Mouse (Mus musculus): Measurements from ENCODE around the gene Gga2. TPM values are rescaled to one million over a fixed set of nuclear protein-coding genes. Genes with fewer than 3 reads are reported as not detected.
A peak's percentile ranks its signal among the peaks of the same experiment; 100 is the strongest.

Gene Gga2
- polyA plus RNA-seq (2016; fragmentation: Nextera tagmentation; extraction: Ambion mirVana), result 81.9 and 82.4 TPM in 2 replicates

- H3K4me1 ChIP-seq, result peaks cover 29% of the 10 kb centered on the region
- H3K4me3 ChIP-seq, result peak within 1 kb of the TSS; percentile 67
- peak within 1 kb of the TSS; percentile 82 for H3K9ac ChIP-seq
- no peaks in the 10 kb centered on the region for H3K27me3 ChIP-seq (replicated peaks)
- no peaks in the 10 kb centered on the region for H3K9me3 ChIP-seq
- WGBS, result under 1% methylated on average over 50 of the region's 50 CpGs
- peak within 1 kb of the TSS; percentile 73 for H3K4me2 ChIP-seq (replicated peaks)
- no peaks in the 10 kb centered on the region for H3K36me3 ChIP-seq
- ATAC-seq (ENCODE audit: low FRiP score, low read depth), result peak; percentile 87
- H3K27ac ChIP-seq, result peak within 1 kb of the TSS; percentile 89
Measured at GRCm38 (mm10) chr7:122020667-122021354, at the start of gene Gga2. Gene Gga2, minus strand, starts transcription at chr7:122021222.

- 2% methylated on average over 58 of the region's 58 CpGs for WGBS
- Histone ChIP-seq H3K36me3 (peaks cover 25% of the 10 kb centered on the region), H3K27ac (peak overlapping the region; percentile 88), H3K4me3 (peak overlapping the region; percentile 100), H3K9me3 (no peaks in the 10 kb centered on the region), H3K4me1 (peaks cover 19% of the 10 kb centered on the region), H3K4me2 (replicated peaks) (peak overlapping the region; percentile 79), H3K9ac (peak overlapping the region; percentile 97), H3K27me3 (replicated peaks) (no peaks in the 10 kb centered on the region)
- peak; percentile 56 for ATAC-seq (ENCODE audit: low FRiP score, low read depth)
Measured at GRCm38 (mm10) chr7:122067517-122068381, 46.7 kb upstream of the Gga2 start.

DNA sequence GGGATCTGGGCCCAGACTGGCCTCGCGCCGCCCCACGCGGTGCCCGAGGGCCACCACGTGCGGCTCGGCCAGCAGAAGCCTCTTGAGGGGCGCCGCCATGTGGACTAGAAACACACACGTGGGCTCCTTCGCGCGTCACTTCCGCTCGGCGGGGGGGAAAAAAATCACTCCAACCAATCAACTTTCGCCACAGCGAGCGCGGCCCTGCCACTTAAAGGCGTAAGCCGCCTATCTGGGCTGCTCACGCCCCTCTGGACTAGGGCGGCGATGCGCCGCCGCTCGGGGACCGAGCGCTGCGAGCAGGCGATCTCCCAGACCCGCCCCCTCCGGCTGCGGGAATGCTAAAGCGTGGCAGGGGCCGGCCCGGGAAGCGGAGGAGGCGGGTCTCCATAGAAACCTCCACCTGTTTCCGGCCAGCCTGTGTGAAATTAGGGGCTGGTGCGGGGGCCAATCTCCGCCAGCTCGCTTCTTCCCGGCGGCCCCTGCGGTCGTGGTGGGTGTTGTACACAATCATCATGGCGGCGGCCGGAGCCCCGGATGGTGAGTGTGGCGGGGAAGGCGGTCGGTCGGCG is 46.0 kb upstream of the Gga2 start, which contains the start of the genes Ubfd1 and Ears2:
Gene Ubfd1, plus strand, starts transcription at position 231 of the 572 bp plus-strand sequence.
Gene Ears2, minus strand, starts transcription at position 319 of the 572 bp plus-strand sequence.
- ATAC-seq (ENCODE audit: low FRiP score, low read depth), result peak; percentile 98
- no peaks in the 10 kb centered on the region for H3K9me3 ChIP-seq
- H3K9ac ChIP-seq, result peak within 1 kb of the TSS; percentile 97
- no peaks in the 10 kb centered on the region for H3K27me3 ChIP-seq (replicated peaks)
- peaks cover 20% of the 10 kb centered on the region for H3K36me3 ChIP-seq
- H3K4me3 ChIP-seq, result peak within 1 kb of the TSS; percentile 100
- H3K4me1 ChIP-seq, result peaks cover 19% of the 10 kb centered on the region
- under 1% methylated on average over 60 of the region's 60 CpGs for WGBS
- H3K4me2 ChIP-seq (replicated peaks), result peak within 1 kb of the TSS; percentile 79
- H3K27ac ChIP-seq, result peak within 1 kb of the TSS; percentile 88

DNA sequence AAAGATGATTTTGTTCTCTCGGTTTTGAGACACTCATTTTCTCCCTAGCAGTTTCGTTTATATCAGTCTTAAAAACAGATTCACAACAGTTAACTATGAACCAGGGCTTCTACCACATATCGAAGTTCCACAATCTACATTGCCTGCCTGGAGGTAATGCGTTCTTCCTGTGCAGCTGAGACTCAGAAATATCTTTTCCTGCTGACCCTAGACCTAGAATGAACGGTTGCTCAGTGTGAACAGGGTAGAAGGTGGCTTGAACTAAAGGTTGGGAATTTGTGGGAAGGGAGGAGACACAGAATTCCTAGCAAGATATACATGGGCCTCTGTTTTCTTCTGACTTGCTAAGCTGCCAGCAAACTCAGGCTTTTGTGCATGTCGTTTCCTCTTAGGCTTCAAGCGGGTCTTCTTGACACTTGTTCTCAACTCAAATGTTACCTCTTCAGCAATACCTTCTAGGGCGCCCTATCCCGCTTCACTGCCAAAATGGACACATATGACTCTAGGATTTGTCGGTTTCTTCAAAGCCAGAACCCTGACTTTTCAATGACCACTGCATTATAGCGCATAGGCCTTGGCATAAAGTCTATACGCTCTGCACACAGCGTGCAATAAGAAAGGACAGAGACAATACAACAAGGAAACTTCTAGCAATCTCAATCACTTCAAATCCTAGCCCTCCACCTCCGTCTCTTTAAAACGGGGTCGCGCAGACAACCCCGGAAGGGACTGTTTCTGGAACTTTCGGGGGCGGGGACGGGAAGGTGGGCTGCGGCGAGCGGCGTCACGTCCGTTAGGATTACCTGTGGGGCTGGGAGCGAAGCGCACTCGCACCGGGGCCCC is 45.3 kb upstream of the Gga2 start:
- H3K4me1 ChIP-seq, result peaks cover 19% of the 10 kb centered on the region
- peak overlapping the region; percentile 79 for H3K4me2 ChIP-seq (replicated peaks)
- peak overlapping the region; percentile 97 for H3K9ac ChIP-seq
- H3K36me3 ChIP-seq, result peaks cover 13% of the 10 kb centered on the region
- 20% methylated on average over 31 of the region's 31 CpGs for WGBS
- H3K9me3 ChIP-seq, result no peaks in the 10 kb centered on the region
- peak overlapping the region; percentile 88; the same call in 1 of the 2 replicates for H3K27ac ChIP-seq
- no peaks in the 10 kb centered on the region for H3K27me3 ChIP-seq (replicated peaks)
- peak overlapping the region; percentile 100 for H3K4me3 ChIP-seq
- ATAC-seq (ENCODE audit: low FRiP score, low read depth), result no peak; the same call in 1 of the 2 replicates

DNA sequence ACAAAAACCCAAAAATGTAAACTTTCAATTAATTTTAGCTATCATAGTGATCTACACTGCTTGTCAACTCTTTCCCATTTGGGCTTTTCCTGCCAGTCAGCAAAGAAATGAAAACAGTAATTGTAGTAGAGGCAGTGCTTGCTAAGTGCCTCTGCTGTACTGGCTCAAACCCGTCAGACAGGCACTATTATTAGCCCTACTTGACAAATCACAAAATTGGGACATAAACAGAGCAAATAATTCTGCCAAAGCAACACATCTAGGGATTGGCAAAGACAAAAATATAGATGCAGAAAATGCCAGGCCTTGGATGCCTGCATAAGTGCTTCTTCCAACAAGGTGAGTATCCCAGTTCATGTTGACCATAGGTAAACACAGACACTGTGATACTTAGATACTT is 44.6 kb upstream of the Gga2 start:
- no peak overlapping the region; the same call in 1 of the 2 replicates for H3K9ac ChIP-seq
- 89% methylated on average over 1 of the region's 1 CpGs for WGBS
- ATAC-seq (ENCODE audit: low FRiP score, low read depth), result no peak
- H3K36me3 ChIP-seq, result peaks cover 9% of the 10 kb centered on the region
- no peak overlapping the region for H3K27ac ChIP-seq
- H3K9me3 ChIP-seq, result no peaks in the 10 kb centered on the region
- H3K4me2 ChIP-seq (replicated peaks), result peak overlapping the region; percentile 79; the same call in 1 of the 2 replicates
- H3K4me1 ChIP-seq, result peaks cover 19% of the 10 kb centered on the region
- no peak overlapping the region for H3K4me3 ChIP-seq
- H3K27me3 ChIP-seq (replicated peaks), result no peaks in the 10 kb centered on the region

DNA sequence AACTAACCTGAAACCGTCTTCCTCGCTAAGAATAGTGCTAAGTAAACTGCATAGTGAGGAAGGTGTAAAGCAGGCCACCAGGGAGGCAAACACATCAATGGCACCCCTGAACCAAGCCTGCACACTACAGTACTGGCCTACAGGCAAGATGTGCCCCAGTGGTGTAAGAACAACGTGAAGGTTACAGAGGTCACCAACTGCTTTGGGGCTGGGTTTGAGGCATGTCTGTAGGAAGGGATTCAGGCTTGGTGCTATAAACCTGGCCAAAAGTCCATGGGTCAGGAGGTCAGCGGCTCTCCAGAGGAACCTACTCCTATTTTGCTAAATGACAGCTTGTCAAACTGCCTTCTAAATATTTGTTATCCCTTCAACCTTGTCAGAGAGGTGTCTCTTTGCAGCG is 35.6 kb upstream of the Gga2 start:
- Histone ChIP-seq H3K4me1 (no peaks in the 10 kb centered on the region), H3K9me3 (no peaks in the 10 kb centered on the region), H3K27me3 (replicated peaks) (no peaks in the 10 kb centered on the region), H3K27ac (no peak overlapping the region), H3K4me3 (no peak overlapping the region), H3K4me2 (replicated peaks) (no peak overlapping the region), H3K9ac (no peak overlapping the region), H3K36me3 (peaks cover 38% of the 10 kb centered on the region)
- WGBS, result 90% methylated on average over 5 of the region's 5 CpGs
- no peak for ATAC-seq (ENCODE audit: low FRiP score, low read depth)

- WGBS, result 80% methylated on average over 1 of the region's 1 CpGs
Measured at GRCm38 (mm10) chr7:122050834-122051233, 29.8 kb upstream of the Gga2 start.

DNA sequence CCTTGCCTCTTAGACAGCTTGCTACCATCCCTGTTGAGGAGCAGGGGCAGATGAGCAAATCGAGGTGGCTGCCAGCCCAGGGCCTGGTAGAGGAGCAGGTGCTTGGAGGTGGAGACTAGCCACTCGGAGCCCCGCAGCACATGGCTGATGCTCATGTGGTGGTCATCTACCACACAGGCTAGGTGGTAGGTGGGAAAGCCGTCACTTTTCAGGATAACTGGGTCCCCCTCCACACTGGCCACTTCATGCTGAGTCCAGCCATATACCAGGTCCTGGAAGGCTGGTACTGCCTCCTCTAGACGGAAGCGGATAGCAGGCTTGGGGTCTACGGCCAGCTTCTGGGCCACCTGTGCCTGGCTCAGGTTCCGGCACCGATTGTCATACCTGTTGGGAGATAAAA is 27.2 kb upstream of the Gga2 start:
- no peak overlapping the region for H3K4me3 ChIP-seq
- ATAC-seq (ENCODE audit: low FRiP score, low read depth), result no peak
- no peaks in the 10 kb centered on the region for H3K27me3 ChIP-seq (replicated peaks)
- H3K27ac ChIP-seq, result no peak overlapping the region
- no peak overlapping the region for H3K9ac ChIP-seq
- 95% methylated on average over 9 of the region's 9 CpGs for WGBS
- H3K4me1 ChIP-seq, result no peaks in the 10 kb centered on the region
- no peaks in the 10 kb centered on the region for H3K9me3 ChIP-seq
- H3K36me3 ChIP-seq, result peaks cover 39% of the 10 kb centered on the region
- no peak overlapping the region for H3K4me2 ChIP-seq (replicated peaks)

More at GRCm38 (mm10) chr7:122050834-122051233, 29.8 kb upstream of the Gga2 start:
- Histone ChIP-seq H3K9me3 (no peaks in the 10 kb centered on the region), H3K4me2 (replicated peaks) (no peak overlapping the region), H3K9ac (no peak overlapping the region), H3K27ac (no peak overlapping the region), H3K4me1 (no peaks in the 10 kb centered on the region), H3K4me3 (no peak overlapping the region), H3K27me3 (replicated peaks) (no peaks in the 10 kb centered on the region), H3K36me3 (peaks cover 48% of the 10 kb centered on the region)
- ATAC-seq (ENCODE audit: low FRiP score, low read depth), result no peak

GRCm38 (mm10) chr7:122046813-122047212 is 25.8 kb upstream of the Gga2 start:
- no peaks in the 10 kb centered on the region for H3K4me1 ChIP-seq
- H3K27me3 ChIP-seq (replicated peaks), result no peaks in the 10 kb centered on the region
- H3K27ac ChIP-seq, result no peak overlapping the region
- H3K4me2 ChIP-seq (replicated peaks), result no peak overlapping the region
- peaks cover 39% of the 10 kb centered on the region for H3K36me3 ChIP-seq
- H3K9me3 ChIP-seq, result no peaks in the 10 kb centered on the region
- no peak overlapping the region for H3K9ac ChIP-seq
- H3K4me3 ChIP-seq, result no peak overlapping the region
- WGBS, result 92% methylated on average over 2 of the region's 2 CpGs
- no peak for ATAC-seq (ENCODE audit: low FRiP score, low read depth)

- H3K4me3 ChIP-seq, result no peak overlapping the region
- H3K9ac ChIP-seq, result no peak overlapping the region
- peaks cover 38% of the 10 kb centered on the region for H3K36me3 ChIP-seq
- no peaks in the 10 kb centered on the region for H3K9me3 ChIP-seq
- no peak overlapping the region for H3K4me2 ChIP-seq (replicated peaks)
- H3K4me1 ChIP-seq, result no peaks in the 10 kb centered on the region
- H3K27me3 ChIP-seq (replicated peaks), result no peaks in the 10 kb centered on the region
- H3K27ac ChIP-seq, result no peak overlapping the region
- WGBS, result 88% methylated on average over 1 of the region's 1 CpGs
- no peak for ATAC-seq (ENCODE audit: low FRiP score, low read depth)
Measured at GRCm38 (mm10) chr7:122045711-122046110, 24.7 kb upstream of the Gga2 start.

DNA sequence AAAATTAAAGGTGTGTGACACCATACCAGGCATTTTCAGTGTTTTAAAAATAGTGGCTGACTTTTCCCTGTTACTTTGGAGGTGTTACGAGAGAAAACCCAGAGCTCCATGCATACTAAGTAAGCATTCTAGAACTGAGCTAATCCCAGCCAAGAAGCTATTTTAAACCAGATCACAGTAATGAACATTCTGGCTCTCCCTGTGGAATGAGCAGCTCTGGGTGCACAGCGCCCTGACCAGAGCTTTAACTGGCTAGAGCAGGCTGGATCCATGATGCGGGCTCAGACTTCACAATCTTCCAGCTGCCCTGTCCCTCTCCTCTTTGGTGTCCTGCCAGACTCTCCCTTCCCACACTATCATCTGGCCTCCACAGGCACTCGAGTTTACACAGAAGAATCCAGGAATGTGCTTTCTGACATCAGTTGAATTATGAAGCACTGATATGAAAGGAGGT is 24.2 kb upstream of the Gga2 start:
- H3K4me3 ChIP-seq, result no peak overlapping the region
- peaks cover 38% of the 10 kb centered on the region for H3K36me3 ChIP-seq
- no peak overlapping the region for H3K27ac ChIP-seq
- H3K9ac ChIP-seq, result no peak overlapping the region
- H3K4me1 ChIP-seq, result no peaks in the 10 kb centered on the region
- no peak overlapping the region for H3K4me2 ChIP-seq (replicated peaks)
- WGBS, result 87% methylated on average over 4 of the region's 4 CpGs
- ATAC-seq (ENCODE audit: low FRiP score, low read depth), result no peak
- H3K27me3 ChIP-seq (replicated peaks), result no peaks in the 10 kb centered on the region
- H3K9me3 ChIP-seq, result no peaks in the 10 kb centered on the region

Data from neural tube, embryonic 12.5 days (tissue).